Mouse (Mus musculus) embryo, embryonic 10.5 days (tissue): ENCODE results near the gene Gbx2.

ENCODE experiments used
- DNase-seq: peaks from one replicate; pipeline ENCODE4 v3.0.0-alpha.2; 2015; ENCODE audit warnings: low spot score

Gene Gbx2

DNA sequence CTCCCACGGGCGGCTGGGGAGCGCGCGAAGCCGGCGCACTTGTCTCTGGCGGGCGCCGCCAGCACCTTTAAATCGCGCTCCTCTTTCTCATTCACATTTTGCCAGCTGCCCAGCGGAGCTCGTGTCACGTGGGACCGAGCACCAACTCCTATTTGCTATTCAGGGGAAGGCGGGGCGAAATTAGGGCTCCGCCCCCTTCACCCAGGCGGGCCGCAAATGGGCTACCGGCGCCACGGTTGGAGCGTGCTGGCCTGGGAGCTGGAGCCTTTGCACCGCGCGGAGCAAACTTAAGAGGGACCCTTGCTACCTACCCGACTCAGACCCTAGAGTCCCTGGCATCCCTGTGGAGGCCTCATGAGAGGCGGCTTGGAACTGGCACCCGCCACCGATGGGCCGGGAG, at the start of gene Gbx2:
Gbx2 (minus strand) TSS at position 60 of the 400 bp plus-strand sequence.
- DNase-seq: peak; percentile 95

DNA sequence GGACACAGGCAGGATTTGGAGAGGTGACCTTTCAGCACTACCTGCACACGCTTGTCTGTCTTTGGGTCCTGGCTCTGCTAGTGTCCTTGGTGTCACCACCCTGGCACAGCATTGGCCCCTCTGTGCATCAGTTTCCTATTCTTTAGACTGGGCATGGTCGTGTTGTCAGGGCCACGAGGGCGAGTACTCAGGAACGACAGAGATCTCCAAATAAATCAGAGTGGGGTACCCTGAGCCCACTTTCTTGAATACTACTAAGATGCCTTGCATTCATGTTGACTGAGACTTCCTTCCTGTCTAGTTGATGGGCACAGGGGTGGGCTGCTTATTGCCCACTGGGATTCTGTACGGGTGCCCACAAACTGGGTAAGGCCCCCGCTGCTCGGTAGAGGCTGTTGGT, 46.3 kb upstream of the Gbx2 start:
- no peak for DNase-seq

DNA sequence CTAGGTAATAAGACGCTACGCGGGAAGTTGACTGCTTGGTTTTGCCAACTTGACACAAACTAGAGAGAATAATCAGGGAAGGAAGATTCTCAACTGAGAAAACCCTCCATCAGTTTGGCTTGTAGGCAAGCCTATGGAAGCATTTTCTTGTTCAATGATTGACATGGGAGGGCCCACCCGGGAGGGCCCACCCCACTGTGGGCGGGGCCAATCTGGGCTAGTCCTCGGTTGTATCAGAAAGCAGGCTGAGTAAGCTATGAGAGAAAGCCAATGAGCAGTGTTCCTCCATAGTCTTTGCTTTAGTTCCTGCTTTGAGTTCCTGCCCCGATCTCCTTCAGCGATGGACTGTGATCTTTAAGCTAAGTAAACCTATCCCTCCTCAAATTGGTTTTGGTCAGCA, 45.4 kb upstream of the Gbx2 start:
- DNase-seq: no peak

DNA sequence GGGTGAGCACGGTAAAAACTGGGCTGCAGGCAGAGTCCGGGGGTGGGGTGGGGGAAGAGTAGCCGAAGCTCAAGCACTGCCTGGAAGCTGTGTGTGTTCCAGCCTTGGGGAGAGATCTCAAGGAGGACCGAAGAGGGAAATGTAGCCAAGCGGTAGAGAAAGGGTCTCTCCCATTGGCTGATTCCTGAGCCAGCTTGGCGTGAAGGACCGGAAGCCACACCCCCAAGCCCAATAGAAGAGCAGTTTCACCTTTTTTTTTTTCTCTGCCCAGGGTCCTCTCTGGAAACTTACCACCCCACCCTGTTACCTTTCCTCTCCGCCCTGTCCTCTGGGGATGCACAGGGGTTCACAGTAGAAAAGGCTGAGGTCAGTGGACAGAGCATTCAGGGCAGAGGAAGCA, 43.6 kb upstream of the Gbx2 start:
- DNase-seq: no peak

DNA sequence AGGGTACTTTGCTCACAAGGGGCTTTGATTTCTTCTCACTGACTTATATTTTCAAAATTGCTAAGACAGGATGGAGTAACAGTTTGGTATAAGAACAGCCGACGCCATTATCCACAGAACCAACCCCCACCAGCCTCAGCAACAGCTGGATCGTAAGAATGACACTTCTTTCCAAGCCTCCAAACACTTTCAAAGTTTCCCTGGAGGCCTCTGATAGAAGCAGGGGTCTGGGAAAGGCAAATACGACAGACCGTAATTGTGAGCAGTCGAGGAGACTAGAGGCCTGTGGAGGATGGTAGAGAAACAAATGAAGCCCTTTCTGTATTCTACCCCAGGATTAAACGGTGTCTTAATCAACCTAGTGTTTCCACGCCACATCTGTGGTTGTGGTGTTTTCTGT, 40.9 kb upstream of the Gbx2 start:
- DNase-seq: no peak

DNA sequence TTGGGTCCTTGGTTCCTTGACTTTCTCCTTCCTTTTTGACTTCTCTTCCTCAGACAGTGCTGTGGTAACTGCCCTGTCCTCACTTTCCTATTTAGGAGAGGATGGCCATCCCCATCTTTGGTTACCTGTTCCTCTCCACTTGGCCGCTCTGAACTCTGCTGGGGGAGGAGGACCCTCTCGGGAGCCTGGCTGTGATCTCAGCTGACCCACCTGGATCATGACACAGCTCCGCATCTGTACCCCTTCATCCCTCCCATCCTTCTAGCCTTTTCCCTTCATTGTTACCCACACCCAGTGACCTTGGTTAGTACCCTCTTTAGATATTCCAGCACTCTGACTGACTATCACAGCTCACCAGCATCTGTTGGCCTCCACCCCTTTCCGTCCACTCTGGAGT, 38.7 kb upstream of the Gbx2 start:
- DNase-seq: no peak

DNA sequence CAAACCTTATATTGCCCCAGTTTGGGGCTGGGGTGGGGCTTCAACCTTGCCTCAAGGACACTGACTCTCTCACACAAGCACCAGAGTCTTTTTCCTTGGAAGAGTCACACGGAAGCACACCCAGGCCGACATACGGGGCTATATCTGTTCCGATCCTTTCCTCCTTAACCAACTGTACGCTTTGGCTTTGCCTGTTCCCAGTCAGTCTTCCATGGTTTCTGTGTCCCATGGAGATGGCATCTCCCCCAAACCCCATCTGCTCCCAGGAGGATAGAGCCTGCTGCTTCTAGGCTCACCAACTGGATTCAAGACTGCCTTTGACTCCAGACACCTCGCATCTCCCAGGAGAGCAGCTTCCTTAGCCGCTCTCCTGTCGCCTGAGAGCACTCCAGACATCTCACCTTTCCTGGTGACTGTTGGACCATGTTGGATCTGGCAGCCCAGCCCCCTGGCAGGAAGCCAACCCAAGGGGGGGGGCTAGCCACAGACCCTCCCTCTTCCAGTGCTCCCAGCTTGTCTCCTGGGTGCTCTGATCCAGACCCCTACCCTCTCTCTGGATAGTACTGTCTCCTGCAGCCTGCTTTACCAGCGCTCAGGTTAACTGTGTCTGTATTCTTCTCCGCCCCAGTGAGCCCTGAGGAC, 38.2 kb upstream of the Gbx2 start:
- DNase-seq: no peak

DNA sequence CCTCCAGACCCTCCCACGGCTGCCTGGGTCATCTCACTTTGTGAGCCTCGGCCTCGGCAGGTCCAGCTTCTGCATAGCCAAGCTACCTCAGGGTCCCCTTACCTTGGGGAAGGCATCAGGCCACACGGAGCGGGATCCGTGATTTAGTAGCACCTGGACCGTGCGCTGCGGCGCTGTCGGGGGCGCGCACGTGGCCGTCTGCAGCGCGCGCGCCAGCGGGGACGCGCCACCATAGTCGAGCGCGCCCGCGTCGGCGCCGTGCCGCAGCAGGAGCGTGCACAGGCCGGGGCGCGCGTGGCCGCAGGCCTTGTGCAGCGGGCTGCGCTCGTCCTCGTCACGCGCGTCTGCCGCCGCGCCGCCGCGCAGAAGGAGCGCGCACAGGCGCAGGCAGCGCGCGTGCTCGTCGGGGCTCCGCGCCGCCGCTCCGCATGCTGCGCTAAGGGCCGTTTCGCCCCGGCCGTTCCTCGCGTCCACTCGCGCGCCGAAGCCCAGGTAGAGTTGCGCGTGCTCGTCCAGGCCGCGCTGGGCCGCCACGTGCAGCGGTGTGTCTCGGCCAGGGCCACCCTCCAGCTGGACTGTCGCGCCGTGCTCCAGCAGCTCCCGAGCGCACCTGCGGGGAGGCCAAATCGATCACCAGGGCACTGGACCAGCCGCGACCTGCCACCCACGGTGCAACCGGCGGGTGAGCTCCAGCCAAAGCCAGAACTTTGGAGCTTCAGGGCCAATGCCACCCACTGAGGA, 37.3 kb upstream of the Gbx2 start:
- peak; percentile 39 for DNase-seq

DNA sequence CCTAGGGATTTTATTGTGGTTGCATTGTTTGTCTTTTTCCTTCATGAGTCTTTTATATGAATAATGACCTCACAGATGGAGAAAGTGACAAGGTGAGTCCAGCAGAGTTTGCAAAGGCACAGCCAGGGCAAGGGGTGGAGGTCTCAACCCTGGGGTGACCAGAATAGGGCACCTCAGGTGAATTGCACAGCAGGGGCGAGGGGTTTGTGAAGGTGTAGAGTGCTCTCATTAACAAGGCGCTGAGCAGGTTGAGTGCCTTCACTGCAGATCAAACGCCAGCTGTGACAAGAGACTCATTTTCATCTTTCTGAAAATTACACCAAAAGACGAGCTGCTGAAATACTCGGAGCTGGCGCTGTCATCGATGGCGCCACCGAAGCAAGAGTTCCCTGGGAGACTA, 36.6 kb upstream of the Gbx2 start:
- DNase-seq: no peak

DNA sequence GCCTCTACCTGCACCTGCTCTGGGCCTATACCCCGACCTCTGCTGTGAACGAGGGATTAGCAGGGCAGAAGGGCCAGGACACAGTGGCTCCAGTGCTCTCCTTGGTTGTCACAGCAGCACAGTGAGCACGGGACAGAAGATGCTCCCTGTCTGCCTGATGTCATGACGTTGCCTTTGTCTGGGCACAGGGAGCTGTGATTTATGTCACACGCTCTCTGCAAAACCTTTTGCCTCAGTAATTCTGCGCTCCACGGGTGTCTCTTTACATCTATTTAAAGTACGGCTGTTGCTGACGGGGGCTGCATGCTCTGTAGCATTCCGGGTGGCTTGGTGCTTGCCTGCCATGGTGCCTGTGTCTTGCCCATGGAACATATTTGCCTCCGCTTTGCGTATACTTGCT, 33.4 kb upstream of the Gbx2 start:
- peak; percentile 29 for DNase-seq

DNA sequence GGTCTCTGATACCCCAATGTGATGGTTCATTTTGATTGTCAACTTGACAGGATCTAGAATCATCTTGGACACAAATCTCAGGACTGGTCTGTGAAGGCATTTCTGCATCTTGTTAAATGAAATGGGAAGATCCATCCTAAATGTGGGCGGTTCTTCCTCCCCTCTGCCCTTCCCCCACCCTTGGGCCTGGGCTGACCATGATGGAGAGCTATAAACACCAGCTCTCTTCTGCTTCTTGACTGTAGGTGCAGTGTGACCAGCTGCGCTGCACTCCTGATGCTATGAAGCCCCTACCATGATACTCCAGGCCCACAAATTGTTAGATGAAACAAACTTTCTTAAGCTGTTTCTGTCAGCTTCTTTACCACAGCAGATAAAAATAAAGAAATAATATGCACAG, 32.3 kb upstream of the Gbx2 start:
- DNase-seq: no peak

DNA sequence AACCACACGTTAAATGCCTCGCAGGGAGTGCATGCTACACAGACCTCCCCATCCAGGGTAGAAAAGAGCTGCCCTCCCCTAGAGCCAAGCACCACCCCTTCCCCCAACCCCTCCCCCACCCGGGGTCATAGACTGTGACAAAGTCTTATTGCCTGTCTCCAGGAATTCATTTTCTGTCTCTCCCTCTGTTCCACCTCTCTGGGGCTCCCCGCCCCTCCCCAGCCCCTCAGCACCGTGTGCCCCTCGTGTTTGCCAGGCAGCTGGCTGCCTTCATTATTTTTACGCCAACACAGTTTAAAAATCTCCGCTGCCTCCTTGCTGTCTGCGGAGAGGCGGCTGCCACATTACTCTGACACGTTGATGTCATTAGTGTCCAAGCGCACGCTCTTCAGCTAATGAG, 31.1 kb upstream of the Gbx2 start:
- peak; percentile 40 for DNase-seq

DNA sequence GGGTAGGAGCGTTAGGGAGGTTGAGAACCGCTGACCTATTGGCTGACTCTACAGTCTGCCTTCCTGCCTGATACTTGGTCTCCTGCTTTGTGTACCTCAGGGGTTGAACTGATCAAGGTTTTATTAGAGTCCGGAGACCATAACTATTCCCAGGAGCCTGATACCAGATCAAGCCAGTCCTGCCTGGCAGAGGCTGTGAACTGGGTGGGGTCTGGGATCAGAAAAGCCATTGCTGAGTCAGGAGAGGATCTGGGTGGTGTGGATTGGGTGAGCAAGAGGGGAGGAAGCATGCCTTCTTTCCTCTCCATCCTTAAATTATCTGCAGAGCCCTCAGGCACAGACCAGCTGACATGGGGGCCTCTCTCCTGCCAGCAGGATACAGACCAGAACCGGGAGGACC, 28.4 kb upstream of the Gbx2 start:
- DNase-seq: no peak

DNA sequence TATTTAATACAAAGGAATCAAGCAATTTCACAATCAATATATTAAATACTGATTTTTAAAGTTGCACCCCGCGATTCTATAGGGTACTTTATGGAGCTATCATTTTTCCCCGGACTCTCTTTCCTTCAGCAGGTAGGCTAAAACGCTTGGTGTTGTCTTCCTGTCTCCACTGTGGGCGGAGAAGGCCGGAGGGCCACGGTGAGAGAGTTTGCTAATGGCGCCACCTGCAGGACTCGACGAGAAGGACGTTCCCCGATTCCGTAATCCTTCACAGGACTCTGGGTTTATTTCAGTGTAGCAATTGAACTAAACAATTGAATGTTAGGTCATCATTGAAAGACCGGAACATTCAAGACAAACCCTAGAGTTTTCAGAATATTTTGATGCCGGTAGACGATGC, 12.2 kb upstream of the Gbx2 start:
- peak; percentile 91 for DNase-seq

DNA sequence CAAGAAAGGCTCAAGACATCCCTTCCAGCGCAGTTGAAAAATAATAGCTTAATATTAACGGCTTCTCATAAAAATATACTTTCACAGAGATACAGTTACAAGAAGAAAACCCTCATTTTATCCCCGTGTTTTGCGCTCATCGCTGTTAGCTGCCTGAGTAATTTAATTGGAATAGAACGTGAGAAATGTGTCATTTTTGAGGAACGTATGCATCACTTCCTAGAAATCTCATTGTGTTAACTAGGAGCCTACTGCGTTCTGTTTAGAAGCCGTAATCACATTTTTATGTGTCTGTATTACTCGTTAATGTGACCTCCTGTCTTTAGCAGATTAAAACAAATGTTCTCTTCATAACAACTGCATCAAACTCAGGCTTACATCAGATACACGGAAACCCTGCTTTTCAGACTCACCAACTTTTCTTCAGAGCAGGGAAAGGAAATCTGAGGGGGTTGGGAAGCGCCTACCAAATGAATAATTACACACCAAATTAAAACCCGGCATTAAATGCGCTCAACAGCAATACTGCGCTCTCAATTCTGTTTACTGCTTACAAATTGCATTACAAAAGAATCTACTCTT, 11.5 kb upstream of the Gbx2 start:
- peak; percentile 50 for DNase-seq

DNA sequence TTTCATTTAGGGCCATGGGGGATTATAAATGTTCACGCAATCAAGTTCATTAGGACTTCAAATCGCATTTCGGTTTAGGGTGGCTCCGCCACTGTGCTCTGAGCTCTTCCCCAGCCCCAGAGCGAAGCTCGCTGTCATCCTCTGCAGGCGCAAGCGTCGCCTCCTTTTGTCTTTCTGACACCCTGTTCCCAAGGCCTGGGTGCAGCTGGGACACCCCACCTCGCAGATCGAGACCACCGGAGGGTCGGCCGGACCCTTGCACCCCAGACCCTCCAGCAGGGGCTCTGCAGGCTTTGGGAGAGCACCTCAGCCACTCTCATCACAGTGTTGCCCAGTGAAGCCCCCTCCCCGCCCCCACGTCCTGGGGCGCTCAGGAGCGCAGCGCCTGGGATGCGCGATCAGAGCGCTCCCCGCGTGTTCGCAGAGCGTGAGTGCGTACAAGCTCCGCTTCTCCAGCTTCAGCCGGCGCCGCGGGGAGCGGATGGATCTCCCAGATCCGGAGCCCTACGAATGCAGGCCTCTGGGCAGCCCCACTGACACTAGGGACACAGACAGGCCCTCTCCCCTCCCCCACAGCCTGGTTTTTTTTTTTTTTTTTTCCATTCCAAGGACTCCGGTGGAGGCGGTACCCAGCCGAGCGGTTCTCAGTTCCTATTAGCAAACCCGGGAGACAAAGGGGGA, 10.9 kb upstream of the Gbx2 start:
- peak; percentile 79 for DNase-seq

DNA sequence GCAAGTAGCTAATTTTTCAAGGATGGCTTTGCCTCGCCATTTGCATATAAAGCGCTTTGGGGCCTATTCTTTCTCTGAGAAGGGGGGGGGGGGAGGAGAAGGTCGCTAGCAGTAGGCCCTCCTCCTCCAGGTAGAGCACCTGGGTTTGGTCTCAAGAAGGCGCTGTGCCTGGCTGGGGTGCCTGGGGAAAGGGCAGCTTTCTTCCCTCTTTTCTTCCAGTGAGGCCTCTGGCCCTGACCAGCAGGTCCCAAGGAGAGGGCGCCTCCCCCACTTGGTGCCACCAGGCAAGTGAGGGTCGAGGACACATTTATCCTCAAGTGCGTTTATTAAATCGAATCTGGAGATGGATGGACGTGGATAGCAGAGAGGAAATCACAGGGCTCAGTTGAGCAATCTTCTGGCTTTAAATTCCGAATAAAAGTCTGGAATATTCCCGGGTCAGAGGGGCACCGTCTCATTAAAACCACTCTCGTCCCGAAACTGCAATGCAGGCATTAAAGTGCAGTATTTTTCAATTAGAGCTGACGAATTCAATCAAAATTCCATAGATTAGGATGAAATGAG, 10.1 kb upstream of the Gbx2 start:
- peak; percentile 55 for DNase-seq

DNA sequence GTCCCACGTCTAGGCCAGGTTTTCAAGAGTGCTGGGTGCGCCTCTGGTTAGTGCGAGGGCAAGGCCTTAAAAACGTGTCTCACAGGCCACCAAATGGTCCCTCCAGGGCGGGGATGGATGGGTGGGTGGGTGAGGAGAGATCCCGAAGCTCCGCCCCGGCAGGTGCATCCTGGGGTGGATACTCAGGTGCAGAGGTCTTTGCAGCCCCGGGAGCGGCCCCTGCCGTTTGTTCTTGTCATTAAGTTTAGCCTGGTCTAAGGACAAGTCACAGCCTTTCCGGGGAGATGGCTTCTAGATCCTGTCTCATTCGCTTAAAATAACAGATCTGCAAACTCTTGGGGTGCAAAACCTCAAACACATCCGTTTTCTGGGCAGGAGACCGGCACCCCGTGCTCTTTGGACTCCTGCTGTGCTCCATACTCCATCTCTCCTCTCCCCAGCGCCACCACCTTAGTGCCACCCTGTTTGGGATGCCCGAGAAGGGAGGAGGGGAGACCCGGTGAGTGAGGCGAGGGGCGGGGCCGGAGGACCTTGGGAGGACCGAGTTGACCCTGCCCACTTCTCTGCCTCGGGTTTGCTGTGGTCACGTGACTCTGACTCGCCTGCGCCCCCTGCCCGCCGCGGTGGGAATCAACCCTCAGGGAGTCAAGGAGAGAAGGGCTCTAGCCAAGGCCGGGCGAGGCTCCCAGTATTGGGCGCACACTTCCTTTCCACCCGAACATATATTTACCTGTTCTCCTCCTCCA, 9.2 kb upstream of the Gbx2 start:
- DNase-seq: peak; percentile 93

DNA sequence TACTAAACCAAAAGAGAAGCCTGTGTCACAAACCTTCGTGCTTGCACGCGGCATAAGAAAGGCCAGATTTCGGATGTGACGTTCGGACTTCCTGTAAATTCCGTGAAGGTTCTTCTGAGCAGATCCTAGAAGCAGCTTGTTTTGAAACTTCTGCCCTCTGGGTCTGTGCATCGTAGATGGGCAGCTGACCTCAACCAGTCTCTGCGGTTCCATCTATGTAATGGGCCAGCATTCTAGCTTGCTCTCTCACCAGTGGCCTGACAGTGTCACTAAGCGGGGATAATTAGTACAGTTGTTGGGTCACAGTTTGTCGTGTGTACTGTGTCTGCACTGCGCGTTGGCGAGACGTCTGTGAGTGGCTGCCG, 8.6 kb upstream of the Gbx2 start:
- DNase-seq: no peak

DNA sequence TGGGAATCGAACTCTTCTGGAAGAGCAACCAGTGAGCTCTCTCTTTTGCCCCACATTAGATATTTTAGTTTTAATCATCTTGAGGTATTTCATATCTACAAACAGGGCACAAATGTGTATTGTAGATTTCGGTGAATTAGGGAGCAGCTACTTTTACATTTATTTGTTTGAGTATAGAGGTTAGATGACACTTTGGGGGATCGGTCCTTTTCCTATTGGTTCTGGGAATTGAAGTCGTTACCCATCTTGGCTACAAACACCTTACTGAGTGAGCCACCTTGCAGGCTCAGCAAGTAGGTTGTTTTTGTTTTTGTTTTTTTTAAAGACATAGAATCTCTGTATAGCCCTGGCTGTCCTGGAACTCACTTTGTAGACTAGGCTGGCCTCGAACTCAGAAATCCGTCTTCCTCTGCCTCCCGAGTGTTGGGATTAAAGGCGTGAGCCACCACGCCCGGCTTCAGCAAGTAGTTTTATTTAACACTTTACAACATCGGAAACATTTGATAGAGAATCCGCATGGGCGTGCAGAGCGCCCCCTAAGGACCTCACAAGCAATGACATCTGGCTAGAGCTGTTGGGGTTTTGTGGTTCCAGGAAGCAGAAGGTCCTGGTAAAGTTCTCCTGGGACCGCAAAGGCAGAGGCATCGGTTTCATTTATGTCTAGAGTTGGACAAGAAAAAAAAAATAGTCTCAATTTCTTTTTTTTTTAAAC, 8.1 kb upstream of the Gbx2 start:
- DNase-seq: peak; percentile 68
